Mouse (Mus musculus): ENCODE measurements around the gene Fbrsl1. TPM values are rescaled to one million over a fixed set of nuclear protein-coding genes. Genes with fewer than 3 reads are reported as not detected.
A peak's percentile ranks its signal among the peaks of the same experiment; 100 is the strongest.

Gene Fbrsl1
- polyA plus RNA-seq, 1 experiment: 150 TPM

DNA sequence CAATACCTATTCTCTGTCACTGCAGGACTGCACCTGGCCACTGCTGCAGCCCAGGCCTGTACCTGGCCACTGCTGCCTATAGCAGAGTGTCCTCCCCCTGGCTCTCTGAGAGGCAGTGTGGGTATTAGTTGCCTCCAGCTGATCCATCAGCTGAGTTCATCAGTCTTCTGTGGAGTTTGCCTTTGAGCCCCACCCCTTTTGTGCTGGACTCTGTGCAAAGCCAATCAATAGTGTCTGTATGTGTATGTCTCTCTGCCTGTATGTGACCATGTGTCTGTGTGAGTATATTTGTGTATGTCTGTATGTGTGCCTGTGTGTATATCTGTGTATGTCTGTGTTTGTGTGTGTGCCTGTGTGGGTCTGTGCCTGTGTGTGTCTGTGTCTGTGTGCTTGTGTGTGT is 7.0 kb upstream of the Fbrsl1 start:
- H3K27ac ChIP-seq (ENCODE audit: insufficient read depth, low read depth, low read length): no peak overlapping the region
- H3K4me1 ChIP-seq (ENCODE audit: control insufficient read depth, insufficient read depth, insufficient read length, low read length): no peaks in the 10 kb centered on the region
- no peaks in the 10 kb centered on the region for H3K36me3 ChIP-seq (ENCODE audit: control insufficient read depth, insufficient read depth, low read length)
- no peaks in the 10 kb centered on the region for H3K27me3 ChIP-seq (ENCODE audit: control insufficient read depth, insufficient read depth, low read length)
- no peak overlapping the region for H3K4me3 ChIP-seq (ENCODE audit: low read depth, low read length)
- TF ChIP-seq CTCF (IDR thresholded peaks at IDR 0.05; ENCODE audit: extremely low read depth, insufficient read length, insufficient replicate concordance, low read depth, low read length) (no peak), POLR2A (IDR thresholded peaks at IDR 0.05; ENCODE audit: low read depth, low read length) (no peak)

DNA sequence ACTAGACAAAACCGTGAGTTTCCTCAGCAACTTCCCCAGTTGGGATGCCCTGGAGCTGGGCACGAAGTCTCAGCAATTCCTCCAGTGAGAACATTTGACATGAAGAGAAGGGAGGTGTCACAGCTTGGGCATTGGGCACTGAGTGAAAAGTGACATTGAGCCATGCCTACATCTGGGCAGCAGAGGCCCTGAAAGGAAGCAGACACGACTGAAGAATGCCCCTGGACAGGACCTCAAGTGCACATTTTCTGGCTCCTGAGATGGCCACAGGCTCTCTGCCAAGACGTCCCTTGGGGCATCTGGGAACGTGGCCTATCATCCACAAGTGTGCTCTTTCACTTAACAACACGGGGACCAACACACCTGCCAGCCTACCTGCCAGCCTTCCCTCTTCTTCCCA is 991 bp upstream of the Fbrsl1 start:
- no peaks in the 10 kb centered on the region for H3K27me3 ChIP-seq (ENCODE audit: control insufficient read depth, insufficient read depth, low read length)
- peak overlapping the region; percentile 95 for H3K4me3 ChIP-seq (ENCODE audit: low read depth, low read length)
- H3K4me1 ChIP-seq (ENCODE audit: control insufficient read depth, insufficient read depth, insufficient read length, low read length): peaks cover 6% of the 10 kb centered on the region; the same call in 1 of the 2 replicates
- WGBS: 18% methylated on average over 6 of the region's 6 CpGs
- no peak overlapping the region for H3K27ac ChIP-seq (ENCODE audit: insufficient read depth, low read depth, low read length)
- H3K36me3 ChIP-seq (ENCODE audit: control insufficient read depth, insufficient read depth, low read length): no peaks in the 10 kb centered on the region
- no peak for TF ChIP-seq CTCF (IDR thresholded peaks at IDR 0.05; ENCODE audit: extremely low read depth, insufficient read length, insufficient replicate concordance, low read depth, low read length)

DNA sequence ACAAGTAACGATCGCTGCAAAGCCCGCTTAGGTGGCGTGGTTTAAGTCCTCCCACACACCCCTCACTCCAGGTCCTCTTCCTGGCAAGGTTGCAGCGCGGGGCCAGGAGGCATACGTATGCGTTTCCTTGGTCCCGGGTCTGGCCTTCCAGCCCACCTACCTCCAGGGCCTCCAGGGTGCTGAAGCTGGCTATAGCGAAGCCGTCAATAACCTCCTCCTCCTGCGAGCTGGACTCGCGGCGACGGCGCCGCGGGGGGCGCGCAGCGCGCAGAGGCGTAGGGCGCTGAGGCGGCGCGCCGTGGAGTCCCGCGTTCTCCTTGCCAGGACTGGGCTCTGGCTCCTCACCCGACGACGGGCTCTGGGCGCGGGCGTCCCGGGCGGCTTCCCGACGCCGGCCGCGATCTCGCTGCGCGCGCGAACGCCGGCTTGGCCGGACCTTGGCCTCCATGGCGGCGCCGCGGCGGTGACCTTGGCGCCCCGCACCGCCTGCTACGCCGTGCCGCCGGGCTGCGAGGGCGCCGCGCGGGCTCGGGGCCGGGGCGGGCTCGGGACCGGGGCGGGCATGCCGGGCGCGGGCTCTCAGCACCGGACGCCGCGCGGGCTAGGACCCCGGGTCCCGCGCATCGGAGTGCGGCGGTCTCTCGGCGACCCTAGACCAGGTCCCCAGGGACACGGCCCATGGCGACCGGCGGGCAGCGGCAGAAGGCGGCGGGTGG is 425 bp downstream of the Fbrsl1 start:
- WGBS: under 1% methylated on average over 98 of the region's 98 CpGs

DNA sequence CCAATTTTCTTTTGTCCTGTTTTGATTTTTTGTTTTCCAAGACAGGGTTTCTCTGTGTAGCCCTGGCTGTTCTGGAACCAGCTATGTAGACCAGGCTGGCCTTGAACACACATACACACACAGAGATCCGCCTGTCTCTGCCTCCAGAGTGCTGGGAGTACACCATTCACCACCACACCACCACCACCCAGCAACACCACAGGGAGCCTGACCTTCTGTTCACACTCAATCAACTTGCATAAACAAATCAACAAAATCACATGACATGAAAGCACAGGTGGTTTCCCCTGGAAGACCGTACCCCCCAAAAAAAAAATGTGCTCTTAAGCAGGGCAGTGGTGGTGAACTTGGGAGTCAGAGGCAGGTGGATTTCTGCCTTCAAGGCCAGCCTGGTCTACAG is 3.8 kb downstream of the Fbrsl1 start:
- no peaks in the 10 kb centered on the region for H3K36me3 ChIP-seq (ENCODE audit: control insufficient read depth, insufficient read depth, low read length)
- no peaks in the 10 kb centered on the region for H3K27me3 ChIP-seq (ENCODE audit: control insufficient read depth, insufficient read depth, low read length)
- H3K27ac ChIP-seq (ENCODE audit: insufficient read depth, low read depth, low read length): no peak overlapping the region
- WGBS: 82% methylated on average over 2 of the region's 2 CpGs
- no peak overlapping the region for H3K4me3 ChIP-seq (ENCODE audit: low read depth, low read length)
- peaks cover 21% of the 10 kb centered on the region for H3K4me1 ChIP-seq (ENCODE audit: control insufficient read depth, insufficient read depth, insufficient read length, low read length)
- TF ChIP-seq POLR2A (IDR thresholded peaks at IDR 0.05; ENCODE audit: low read depth, low read length): no peak
- no peak for TF ChIP-seq CTCF (IDR thresholded peaks at IDR 0.05; ENCODE audit: extremely low read depth, insufficient read length, insufficient replicate concordance, low read depth, low read length)

More for the DNA sequence above, 425 bp downstream of the Fbrsl1 start:
- Histone ChIP-seq H3K4me3 (ENCODE audit: low read depth, low read length) (peak overlapping the region; percentile 95), H3K27ac (ENCODE audit: insufficient read depth, low read depth, low read length) (peak overlapping the region; percentile 69), H3K4me1 (ENCODE audit: control insufficient read depth, insufficient read depth, insufficient read length, low read length) (peaks cover 6% of the 10 kb centered on the region; the same call in 1 of the 2 replicates), H3K27me3 (ENCODE audit: control insufficient read depth, insufficient read depth, low read length) (no peaks in the 10 kb centered on the region), H3K36me3 (ENCODE audit: control insufficient read depth, insufficient read depth, low read length) (no peaks in the 10 kb centered on the region)
- TF ChIP-seq CTCF (IDR thresholded peaks at IDR 0.05; ENCODE audit: extremely low read depth, insufficient read length, insufficient replicate concordance, low read depth, low read length) (no peak), POLR2A (IDR thresholded peaks at IDR 0.05; ENCODE audit: low read depth, low read length) (no peak)

DNA sequence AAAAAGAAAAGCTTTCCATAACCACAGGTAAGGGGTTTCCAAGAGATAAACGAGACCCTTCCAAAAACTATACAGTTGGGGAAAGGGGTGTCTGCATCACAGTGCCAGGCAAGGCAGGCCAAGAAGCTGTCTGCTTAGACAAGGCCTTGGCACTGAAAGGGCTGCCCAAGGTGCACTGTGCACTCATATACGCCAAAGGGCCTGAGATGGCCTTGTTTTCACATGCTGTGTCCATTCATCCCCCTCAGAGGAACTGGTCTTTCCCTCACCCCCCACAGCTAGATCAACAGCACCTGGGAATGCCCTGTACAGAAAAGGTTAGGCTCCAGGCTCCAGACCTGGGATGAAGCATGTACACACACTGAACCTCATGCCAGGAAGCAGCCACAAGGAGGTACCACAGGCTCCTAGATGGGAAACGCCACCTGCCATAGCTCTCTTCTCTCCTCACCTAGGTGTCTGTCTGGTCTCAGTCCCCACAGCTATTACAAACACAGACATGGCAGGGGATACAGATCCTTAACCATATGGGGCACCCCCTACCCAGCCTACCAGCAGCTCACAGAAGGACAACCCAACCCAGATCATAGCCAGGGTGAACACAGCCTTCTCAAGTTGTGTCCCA is 5.2 kb downstream of the Fbrsl1 start:
- Histone ChIP-seq H3K36me3 (ENCODE audit: control insufficient read depth, insufficient read depth, low read length) (no peaks in the 10 kb centered on the region), H3K4me1 (ENCODE audit: control insufficient read depth, insufficient read depth, insufficient read length, low read length) (peaks cover 29% of the 10 kb centered on the region), H3K4me3 (ENCODE audit: low read depth, low read length) (no peak overlapping the region), H3K27me3 (ENCODE audit: control insufficient read depth, insufficient read depth, low read length) (no peaks in the 10 kb centered on the region), H3K27ac (ENCODE audit: insufficient read depth, low read depth, low read length) (no peak overlapping the region)
- WGBS: 86% methylated on average over 3 of the region's 3 CpGs
- no peak for TF ChIP-seq CTCF (IDR thresholded peaks at IDR 0.05; ENCODE audit: extremely low read depth, insufficient read length, insufficient replicate concordance, low read depth, low read length)
- TF ChIP-seq POLR2A (IDR thresholded peaks at IDR 0.05; ENCODE audit: low read depth, low read length): no peak

DNA sequence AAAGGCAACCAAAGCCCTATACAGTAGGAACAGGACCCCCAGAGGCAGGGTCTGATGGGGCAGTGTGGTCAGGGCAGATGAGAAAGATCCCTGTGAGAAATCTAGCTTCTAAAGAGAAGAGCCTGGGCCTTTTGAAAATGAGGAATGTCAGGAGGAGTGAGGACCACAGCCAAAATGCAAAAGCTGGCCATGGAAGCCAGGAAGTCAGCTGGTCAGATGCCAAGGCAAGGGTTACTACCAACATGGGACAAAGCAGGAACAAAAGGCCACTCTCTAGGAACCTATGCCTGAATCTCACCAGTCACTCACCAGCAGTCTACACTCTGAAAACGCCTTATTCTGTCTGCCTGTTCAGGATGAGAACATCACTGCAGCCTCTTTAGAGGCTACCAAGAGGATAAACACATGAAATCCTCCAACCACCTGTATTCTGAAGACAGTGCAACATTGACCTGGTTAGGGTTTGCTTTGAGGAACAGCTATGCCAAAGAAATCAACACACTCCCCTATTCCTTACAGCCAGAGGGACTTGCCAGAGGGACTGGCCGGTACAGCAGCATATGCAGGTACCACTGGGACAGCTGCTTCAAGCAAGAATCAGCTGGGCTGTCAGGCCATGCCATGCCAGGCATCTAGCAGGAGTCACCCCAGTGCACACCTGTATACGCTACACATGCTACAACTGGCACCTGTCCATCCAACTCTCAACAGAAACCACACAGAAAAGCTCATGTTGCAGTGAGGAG is 8.6 kb downstream of the Fbrsl1 start:
- TF ChIP-seq CTCF (IDR thresholded peaks at IDR 0.05; ENCODE audit: extremely low read depth, insufficient read length, insufficient replicate concordance, low read depth, low read length): no peak
- TF ChIP-seq POLR2A (IDR thresholded peaks at IDR 0.05; ENCODE audit: low read depth, low read length): no peak
- H3K4me3 ChIP-seq (ENCODE audit: low read depth, low read length): no peak overlapping the region
- no peaks in the 10 kb centered on the region for H3K27me3 ChIP-seq (ENCODE audit: control insufficient read depth, insufficient read depth, low read length)
- 58% methylated on average over 3 of the region's 3 CpGs for WGBS
- H3K36me3 ChIP-seq (ENCODE audit: control insufficient read depth, insufficient read depth, low read length): no peaks in the 10 kb centered on the region
- peaks cover 26% of the 10 kb centered on the region for H3K4me1 ChIP-seq (ENCODE audit: control insufficient read depth, insufficient read depth, insufficient read length, low read length)
- H3K27ac ChIP-seq (ENCODE audit: insufficient read depth, low read depth, low read length): no peak overlapping the region

DNA sequence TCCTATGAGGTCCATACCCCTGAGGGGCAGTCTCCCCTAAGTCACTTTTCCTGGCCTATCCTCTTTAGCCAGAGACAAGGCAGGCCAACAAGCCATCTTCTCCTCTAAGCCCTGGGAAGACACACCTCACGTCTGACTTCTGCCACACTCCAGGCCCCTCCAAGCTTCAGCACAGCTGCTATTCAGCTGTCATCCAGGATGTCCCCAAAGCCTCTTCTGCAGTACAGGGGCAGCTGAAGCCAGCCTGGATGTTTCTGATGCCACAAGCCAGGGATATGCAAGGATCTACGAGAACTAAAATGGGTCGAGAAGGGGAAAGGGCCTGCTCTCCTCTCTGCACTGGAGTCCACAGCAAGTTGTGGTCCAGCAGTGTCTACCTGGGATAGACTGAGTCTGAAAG is 9.7 kb downstream of the Fbrsl1 start:
- 73% methylated on average over 3 of the region's 3 CpGs for WGBS
- H3K4me1 ChIP-seq (ENCODE audit: control insufficient read depth, insufficient read depth, insufficient read length, low read length): peaks cover 26% of the 10 kb centered on the region
- no peaks in the 10 kb centered on the region for H3K27me3 ChIP-seq (ENCODE audit: control insufficient read depth, insufficient read depth, low read length)
- H3K27ac ChIP-seq (ENCODE audit: insufficient read depth, low read depth, low read length): no peak overlapping the region
- no peaks in the 10 kb centered on the region for H3K36me3 ChIP-seq (ENCODE audit: control insufficient read depth, insufficient read depth, low read length)
- no peak for TF ChIP-seq CTCF (IDR thresholded peaks at IDR 0.05; ENCODE audit: extremely low read depth, insufficient read length, insufficient replicate concordance, low read depth, low read length)
- TF ChIP-seq POLR2A (IDR thresholded peaks at IDR 0.05; ENCODE audit: low read depth, low read length): no peak
- H3K4me3 ChIP-seq (ENCODE audit: low read depth, low read length): no peak overlapping the region

All from small intestine, adult 2 months (tissue).